Mouse (Mus musculus) kidney, embryonic 14.5 days (tissue): ENCODE measurements around the gene Otc. TPM values are rescaled to one million over a fixed set of nuclear protein-coding genes. Genes with fewer than 3 reads are reported as not detected.

Experiments
- ATAC-seq: fragments of 200-750 bp; cut with Nextera tagmentation; 2 replicates; pipeline ENCODE4 v1.8.0; 2017; ENCODE audit warnings: moderate number of reproducible peaks, mild to moderate bottlenecking, moderate TSS enrichment, moderate library complexity; ENCODE audit not compliant: low FRiP score, low TSS enrichment
- H3K27ac ChIP-seq: fragments of 300-500 bp; sonication (generic); 2 replicates; pipeline ENCODE4 v1.5.1; 2014; ENCODE audit warnings: low read depth, mild to moderate bottlenecking, low read length, moderate library complexity, mixed read lengths
- H3K27me3 ChIP-seq: fragments of 300-500 bp; sonication (generic); 2 replicates; pipeline ENCODE4 v1.6.1; 2014; ENCODE audit warnings: mild to moderate bottlenecking, low read length; ENCODE audit not compliant: control insufficient read depth, insufficient read depth
- H3K36me3 ChIP-seq: fragments of 300-500 bp; sonication (generic); 2 replicates; pipeline ENCODE4 v1.6.1; 2014; ENCODE audit warnings: low read length, mixed read lengths; ENCODE audit not compliant: control insufficient read depth, insufficient read depth
- H3K4me1 ChIP-seq: fragments of 300-500 bp; sonication (generic); 2 replicates; pipeline ENCODE4 v1.6.1; 2014; ENCODE audit warnings: low read length, mixed read lengths; ENCODE audit not compliant: control insufficient read depth, insufficient read depth
- H3K4me2 ChIP-seq: fragments of 300-500 bp; sonication (generic); replicated peaks from 2 replicates; pipeline ENCODE4 v1.6.1; 2014; ENCODE audit warnings: low read depth, mild to moderate bottlenecking, low read length
- H3K4me3 ChIP-seq: fragments of 300-500 bp; sonication (generic); 2 replicates; pipeline ENCODE4 v1.5.1; 2014; ENCODE audit warnings: mild to moderate bottlenecking, low read length
- H3K9ac ChIP-seq: fragments of 300-500 bp; sonication (generic); 2 replicates; pipeline ENCODE4 v1.6.1; 2014; ENCODE audit warnings: low read depth, mild to moderate bottlenecking, low read length, moderate library complexity
- H3K9me3 ChIP-seq: fragments of 300-500 bp; sonication (generic); 2 replicates; pipeline ENCODE4 v1.6.1; 2016; ENCODE audit warnings: low read length; ENCODE audit not compliant: control insufficient read depth
- WGBS: fragments of 180-500 bp; shearing (Covaris S2); extraction: QIAGEN DNeasy Blood & Tissue Kit; methylation state at CpG from one replicate; pipeline ENCODE4 v1.1.7; 2014; 5-methylcytosine and 5-hydroxymethylcytosine counted together
- polyA plus RNA-seq: library from polyadenylated mRNA; unstranded; fragments of >200 nt; fragmentation: Nextera tagmentation; extraction: Ambion mirVana; gene quantifications from 2 replicates; pipeline ENCODE4 v1.2.1, GENCODE M21; 2014

Gene Otc
- polyA plus RNA-seq, 1 experiment from 2014 or later, result not detected

DNA sequence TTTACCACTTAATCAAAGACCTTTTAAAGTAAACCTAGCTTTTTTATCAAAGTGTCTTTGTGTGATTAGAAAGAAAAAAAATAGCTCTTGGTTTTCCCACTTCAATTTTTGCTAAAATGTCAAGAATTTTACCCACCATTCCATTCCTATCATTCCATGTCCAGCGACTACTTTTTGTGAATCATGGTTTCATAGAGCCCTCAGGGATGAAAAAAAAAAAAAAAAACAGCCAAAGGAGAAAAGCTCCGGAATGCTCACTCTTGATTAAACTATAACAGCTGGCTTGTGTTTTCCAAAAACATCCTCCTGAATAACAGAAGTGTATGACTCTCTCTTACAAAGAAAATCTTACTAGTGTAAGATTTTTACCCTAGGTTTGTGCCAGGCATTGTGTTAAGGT is 84.7 kb downstream of the Otc start:
- H3K27me3 ChIP-seq, result no peaks in the 10 kb centered on the region
- H3K27ac ChIP-seq, result no peak overlapping the region
- no peak overlapping the region for H3K9ac ChIP-seq
- no peak overlapping the region for H3K4me3 ChIP-seq
- 48% methylated on average over 2 of the region's 2 CpGs for WGBS
- no peak overlapping the region for H3K4me2 ChIP-seq
- no peaks in the 10 kb centered on the region for H3K36me3 ChIP-seq
- ATAC-seq, result no peak
- H3K4me1 ChIP-seq, result no peaks in the 10 kb centered on the region
- no peaks in the 10 kb centered on the region for H3K9me3 ChIP-seq

DNA sequence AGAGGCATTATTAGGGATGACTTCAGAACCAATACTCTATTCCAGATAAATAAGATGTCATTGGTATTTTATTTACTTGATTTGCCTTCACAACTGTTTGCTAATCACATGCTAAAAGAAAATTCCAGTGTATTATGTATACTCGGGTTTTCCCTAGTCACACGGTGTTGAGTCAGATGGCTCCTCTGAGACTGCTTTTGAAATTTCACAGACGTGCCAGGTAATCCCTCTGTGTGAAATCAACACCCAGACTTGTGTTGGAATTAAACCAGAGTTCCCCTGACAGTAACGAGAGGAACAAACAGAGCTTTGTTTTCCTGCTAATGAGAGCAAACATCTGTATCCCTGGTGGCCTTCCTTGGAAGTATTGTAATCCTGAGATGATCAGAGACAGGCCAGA is 103.8 kb downstream of the Otc start:
- Histone ChIP-seq H3K36me3 (no peaks in the 10 kb centered on the region), H3K4me1 (no peaks in the 10 kb centered on the region), H3K27me3 (no peaks in the 10 kb centered on the region), H3K9me3 (no peaks in the 10 kb centered on the region), H3K9ac (no peak overlapping the region), H3K4me2 (no peak overlapping the region), H3K4me3 (no peak overlapping the region), H3K27ac (no peak overlapping the region)
- 58% methylated on average over 4 of the region's 4 CpGs for WGBS
- no peak for ATAC-seq

Other genes with a start within 250 kb of the Otc start
- 11.3 and 15.1 TPM in 2 replicates for gene Srpx, start 134.6 kb upstream of the Otc start, polyA plus RNA-seq
- gene Rpgr, start 35.4 kb upstream of the Otc start, polyA plus RNA-seq, result 21.5 and 24.0 TPM in 2 replicates
- gene Tspan7, start 232.9 kb downstream of the Otc start, polyA plus RNA-seq, result 85.0 and 101 TPM in 2 replicates